Mouse (Mus musculus) stomach, embryonic 16.5 days (tissue): ENCODE measurements around the gene Pln. TPM values are rescaled to one million over a fixed set of nuclear protein-coding genes. Genes with fewer than 3 reads are reported as not detected.

ENCODE experiments used
- ATAC-seq: fragments of 200-750 bp; cut with Nextera tagmentation; 2 replicates; pipeline ENCODE4 v1.8.0; 2017; ENCODE audit warnings: moderate number of reproducible peaks, moderate TSS enrichment; ENCODE audit not compliant: insufficient read depth, low FRiP score
- H3K27ac ChIP-seq: fragments of 300-500 bp; sonication (generic); 2 replicates; pipeline ENCODE4 v1.5.1; 2014; ENCODE audit warnings: low read length
- H3K27me3 ChIP-seq: fragments of 300-500 bp; sonication (generic); 2 replicates; pipeline ENCODE4 v1.6.1; 2014; ENCODE audit warnings: low read length, control low read depth, mixed read lengths; ENCODE audit not compliant: control insufficient read depth, insufficient read depth
- H3K36me3 ChIP-seq: fragments of 300-500 bp; sonication (generic); 2 replicates; pipeline ENCODE4 v1.6.1; 2014; ENCODE audit warnings: low read length; ENCODE audit not compliant: control insufficient read depth, insufficient read depth
- H3K4me1 ChIP-seq: fragments of 300-500 bp; sonication (generic); 2 replicates; pipeline ENCODE4 v1.6.1; 2014; ENCODE audit warnings: low read length, control low read depth, mixed read lengths; ENCODE audit not compliant: control insufficient read depth, insufficient read depth
- H3K4me2 ChIP-seq: fragments of 300-500 bp; sonication (generic); 2 replicates; pipeline ENCODE4 v1.6.1; 2014; ENCODE audit warnings: low read depth, low read length, mixed read lengths
- H3K4me3 ChIP-seq: fragments of 300-500 bp; sonication (generic); replicated peaks from 2 replicates; pipeline ENCODE4 v1.5.1; 2014; ENCODE audit warnings: mild to moderate bottlenecking, low read length
- H3K9ac ChIP-seq: fragments of 300-500 bp; sonication (generic); 2 replicates; pipeline ENCODE4 v1.6.1; 2014; ENCODE audit warnings: low read length
- H3K9me3 ChIP-seq: fragments of 300-500 bp; sonication (generic); replicated peaks from 2 replicates; pipeline ENCODE4 v1.6.1; 2016; ENCODE audit warnings: low read length, control low read depth; ENCODE audit not compliant: control insufficient read depth
- WGBS: fragments of 180-500 bp; shearing (Covaris S2); extraction: QIAGEN DNeasy Blood & Tissue Kit; methylation state at CpG from one replicate; pipeline ENCODE4 v1.1.7; 2014; 5-methylcytosine and 5-hydroxymethylcytosine counted together
- polyA plus RNA-seq: library from polyadenylated mRNA; unstranded; fragments of >200 nt; fragmentation: Nextera tagmentation; extraction: Ambion mirVana; gene quantifications from 2 replicates; pipeline ENCODE4 v1.2.1, GENCODE M21; 2015

Gene Pln
- polyA plus RNA-seq, 1 experiment from 2014 or later: 8.1 TPM

GRCm38 (mm10) chr10:53378981-53379708 is 41.7 kb downstream of the Pln start:
- Histone ChIP-seq H3K9me3 (no peaks in the 10 kb centered on the region), H3K4me3 (peak overlapping the region; percentile 91), H3K4me1 (peaks cover 8% of the 10 kb centered on the region), H3K4me2 (peak overlapping the region; percentile 57), H3K27ac (peak overlapping the region; percentile 98), H3K36me3 (0 out of 2 replicates have a peak, but pooled peaks cover 2% of the 10 kb centered on the region), H3K27me3 (no peaks in the 10 kb centered on the region), H3K9ac (peak overlapping the region; percentile 92)
- ATAC-seq: peak; percentile 87
- WGBS: 2% methylated on average over 56 of the region's 59 CpGs

- H3K27me3 ChIP-seq: no peaks in the 10 kb centered on the region
- peak within 1 kb of the TSS; percentile 98 for H3K27ac ChIP-seq
- peak within 1 kb of the TSS; percentile 57 for H3K4me2 ChIP-seq
- H3K36me3 ChIP-seq: 0 out of 2 replicates have a peak, but pooled peaks cover 2% of the 10 kb centered on the region
- peak within 1 kb of the TSS; percentile 91 for H3K4me3 ChIP-seq
- H3K9ac ChIP-seq: peak within 1 kb of the TSS; percentile 92
- WGBS: 0% methylated on average over 31 of the region's 31 CpGs
- no peaks in the 10 kb centered on the region for H3K9me3 ChIP-seq
- H3K4me1 ChIP-seq: peaks cover 8% of the 10 kb centered on the region
- ATAC-seq: peak; percentile 99
Observed at GRCm38 (mm10) chr10:53379709-53380106, 42.2 kb downstream of the Pln start, which contains the start of gene Cep85l. Gene Cep85l (minus strand): TSS chr10:53379947.

GRCm38 (mm10) chr10:53382696-53383365 is 45.4 kb downstream of the Pln start:
- WGBS: 54% methylated on average over 7 of the region's 7 CpGs
- H3K27ac ChIP-seq: no peak overlapping the region
- H3K4me3 ChIP-seq: no peak overlapping the region
- no peak overlapping the region for H3K4me2 ChIP-seq
- no peak overlapping the region for H3K9ac ChIP-seq
- no peaks in the 10 kb centered on the region for H3K27me3 ChIP-seq
- no peaks in the 10 kb centered on the region for H3K36me3 ChIP-seq
- no peaks in the 10 kb centered on the region for H3K9me3 ChIP-seq
- H3K4me1 ChIP-seq: peaks cover 2% of the 10 kb centered on the region; the same call in 1 of the 2 replicates
- ATAC-seq: no peak

- no peak for ATAC-seq
- H3K9me3 ChIP-seq: no peaks in the 10 kb centered on the region
- no peak overlapping the region for H3K27ac ChIP-seq
- H3K9ac ChIP-seq: no peak overlapping the region
- no peaks in the 10 kb centered on the region for H3K36me3 ChIP-seq
- H3K4me2 ChIP-seq: no peak overlapping the region
- H3K4me3 ChIP-seq: no peak overlapping the region
- 95% methylated on average over 1 of the region's 1 CpGs for WGBS
- H3K27me3 ChIP-seq: no peaks in the 10 kb centered on the region
- no peaks in the 10 kb centered on the region for H3K4me1 ChIP-seq
Observed at GRCm38 (mm10) chr10:53384896-53385295, 47.4 kb downstream of the Pln start.

- H3K4me3 ChIP-seq: no peak overlapping the region
- no peaks in the 10 kb centered on the region for H3K4me1 ChIP-seq
- H3K9ac ChIP-seq: no peak overlapping the region
- no peak overlapping the region for H3K27ac ChIP-seq
- ATAC-seq: no peak
- H3K4me2 ChIP-seq: no peak overlapping the region
- H3K27me3 ChIP-seq: no peaks in the 10 kb centered on the region
- WGBS: 77% methylated on average over 5 of the region's 5 CpGs
- no peaks in the 10 kb centered on the region for H3K36me3 ChIP-seq
- no peaks in the 10 kb centered on the region for H3K9me3 ChIP-seq
Observed at GRCm38 (mm10) chr10:53385438-53385837, 48.0 kb downstream of the Pln start.

GRCm38 (mm10) chr10:53388227-53388920 is 50.9 kb downstream of the Pln start:
- Histone ChIP-seq H3K4me1 (no peaks in the 10 kb centered on the region), H3K27ac (no peak overlapping the region), H3K4me2 (no peak overlapping the region), H3K27me3 (no peaks in the 10 kb centered on the region), H3K9ac (no peak overlapping the region), H3K4me3 (no peak overlapping the region), H3K9me3 (no peaks in the 10 kb centered on the region), H3K36me3 (no peaks in the 10 kb centered on the region)
- WGBS: 68% methylated on average over 6 of the region's 6 CpGs
- ATAC-seq: no peak

GRCm38 (mm10) chr10:53394923-53395629 is 57.6 kb downstream of the Pln start:
- Histone ChIP-seq H3K27ac (no peak overlapping the region), H3K36me3 (no peaks in the 10 kb centered on the region), H3K9ac (no peak overlapping the region), H3K27me3 (no peaks in the 10 kb centered on the region), H3K9me3 (no peaks in the 10 kb centered on the region), H3K4me3 (no peak overlapping the region), H3K4me1 (no peaks in the 10 kb centered on the region), H3K4me2 (no peak overlapping the region)
- WGBS: 69% methylated on average over 9 of the region's 9 CpGs
- no peak for ATAC-seq
